Mouse (Mus musculus): ENCODE measurements around the gene Gm8765. TPM values are rescaled to one million over a fixed set of nuclear protein-coding genes. Genes with fewer than 3 reads are reported as not detected.
"Not testable (repeated sequence)": the region's sequence is repeated elsewhere in the genome, so short reads cannot be mapped to it uniquely, and the experiment has no call there.

Gene Gm8765
- not detected in 2 replicates for polyA plus RNA-seq (2014; fragmentation: Nextera tagmentation; extraction: Ambion mirVana)

- not testable (repeated sequence) for H3K9me3 ChIP-seq (ENCODE audit: control insufficient read depth, low read length); H3K4me1 ChIP-seq (ENCODE audit: control insufficient read depth, insufficient read depth, low read length); H3K4me3 ChIP-seq (ENCODE audit: low read depth, low read length); DNase-seq (ENCODE audit: low spot score); H3K9ac ChIP-seq (ENCODE audit: low read depth, low read length); H3K4me2 ChIP-seq (ENCODE audit: low read depth, low read length); H3K36me3 ChIP-seq (ENCODE audit: control insufficient read depth, insufficient read depth, low read length); H3K27me3 ChIP-seq (replicated peaks; ENCODE audit: control insufficient read depth, insufficient read depth, low read length); ATAC-seq (ENCODE audit: low read depth); H3K27ac ChIP-seq (replicated peaks; ENCODE audit: low read depth, low read length)
- 26% methylated on average over 1 of the region's 2 CpGs for WGBS
These were observed at the start of gene Gm8765 for GRCm38 (mm10) chr13:50698012-50698411. TSS of gene Gm8765 (plus strand) at chr13:50698312.

GRCm38 (mm10) chr13:50648771-50649170, 49.3 kb upstream of the Gm8765 start:
- H3K36me3 ChIP-seq (ENCODE audit: control insufficient read depth, insufficient read depth, low read length); DNase-seq (ENCODE audit: low spot score); H3K4me1 ChIP-seq (ENCODE audit: control insufficient read depth, insufficient read depth, low read length); H3K27ac ChIP-seq (replicated peaks; ENCODE audit: low read depth, low read length); H3K9me3 ChIP-seq (ENCODE audit: control insufficient read depth, low read length); ATAC-seq (ENCODE audit: low read depth); H3K9ac ChIP-seq (ENCODE audit: low read depth, low read length); H3K4me2 ChIP-seq (ENCODE audit: low read depth, low read length); H3K4me3 ChIP-seq (ENCODE audit: low read depth, low read length); H3K27me3 ChIP-seq (replicated peaks; ENCODE audit: control insufficient read depth, insufficient read depth, low read length): not testable (repeated sequence)
- WGBS, result 72% methylated on average over 2 of the region's 2 CpGs

- not testable (repeated sequence) for DNase-seq (ENCODE audit: low spot score); ATAC-seq (ENCODE audit: low read depth); H3K4me2 ChIP-seq (ENCODE audit: low read depth, low read length); H3K27ac ChIP-seq (replicated peaks; ENCODE audit: low read depth, low read length); H3K9ac ChIP-seq (ENCODE audit: low read depth, low read length); H3K9me3 ChIP-seq (ENCODE audit: control insufficient read depth, low read length); H3K27me3 ChIP-seq (replicated peaks; ENCODE audit: control insufficient read depth, insufficient read depth, low read length); H3K36me3 ChIP-seq (ENCODE audit: control insufficient read depth, insufficient read depth, low read length); H3K4me1 ChIP-seq (ENCODE audit: control insufficient read depth, insufficient read depth, low read length); H3K4me3 ChIP-seq (ENCODE audit: low read depth, low read length)
These were observed 52.2 kb downstream of the Gm8765 start for GRCm38 (mm10) chr13:50750282-50750681.

GRCm38 (mm10) chr13:50751732-50752131, 53.6 kb downstream of the Gm8765 start:
- 72% methylated on average over 2 of the region's 2 CpGs for WGBS
- Histone ChIP-seq H3K9ac (ENCODE audit: low read depth, low read length) (no peak overlapping the region), H3K36me3 (ENCODE audit: control insufficient read depth, insufficient read depth, low read length) (no peaks in the 10 kb centered on the region), H3K27me3 (replicated peaks; ENCODE audit: control insufficient read depth, insufficient read depth, low read length) (no peaks in the 10 kb centered on the region), H3K9me3 (ENCODE audit: control insufficient read depth, low read length) (no peaks in the 10 kb centered on the region), H3K4me3 (ENCODE audit: low read depth, low read length) (no peak overlapping the region), H3K4me2 (ENCODE audit: low read depth, low read length) (no peak overlapping the region), H3K4me1 (ENCODE audit: control insufficient read depth, insufficient read depth, low read length) (no peaks in the 10 kb centered on the region), H3K27ac (replicated peaks; ENCODE audit: low read depth, low read length) (no peak overlapping the region)
- DNase-seq (ENCODE audit: low spot score) (no peak), ATAC-seq (ENCODE audit: low read depth) (no peak)

GRCm38 (mm10) chr13:50752961-50753360, 54.8 kb downstream of the Gm8765 start:
- not testable (repeated sequence) for DNase-seq (ENCODE audit: low spot score); H3K4me2 ChIP-seq (ENCODE audit: low read depth, low read length); ATAC-seq (ENCODE audit: low read depth); H3K4me3 ChIP-seq (ENCODE audit: low read depth, low read length); H3K27ac ChIP-seq (replicated peaks; ENCODE audit: low read depth, low read length); H3K9ac ChIP-seq (ENCODE audit: low read depth, low read length); H3K4me1 ChIP-seq (ENCODE audit: control insufficient read depth, insufficient read depth, low read length); H3K36me3 ChIP-seq (ENCODE audit: control insufficient read depth, insufficient read depth, low read length); H3K9me3 ChIP-seq (ENCODE audit: control insufficient read depth, low read length); H3K27me3 ChIP-seq (replicated peaks; ENCODE audit: control insufficient read depth, insufficient read depth, low read length)

Small RNA genes within 50 kb of the gene (microRNA-seq; reads per million reads assigned to microRNA genes)
- not detected for gene Gm23952 (ENCODE audit: borderline number of aligned reads)

Other genes starting within 250 kb of the Gm8765 start
- gene Nutm2, start 231.0 kb upstream of the Gm8765 start, polyA plus RNA-seq (2014; fragmentation: Nextera tagmentation; extraction: Ambion mirVana), result not detected in 2 replicates
- not detected in 2 replicates for gene Gm904, start 55.1 kb upstream of the Gm8765 start, polyA plus RNA-seq (2014; fragmentation: Nextera tagmentation; extraction: Ambion mirVana)

Data from embryonic facial prominence, embryonic 14.5 days (tissue).